Mouse (Mus musculus): ENCODE results near the gene Dtd1. TPM values are rescaled to one million over a fixed set of nuclear protein-coding genes. Genes with fewer than 3 reads are reported as not detected.
"Not testable (repeated sequence)": the region's sequence is repeated elsewhere in the genome, so short reads cannot be mapped to it uniquely, and the experiment has no call there.

Gene Dtd1
- 33.6 and 38.3 TPM in 2 replicates for polyA plus RNA-seq (2014; fragmentation: Nextera tagmentation; extraction: Ambion mirVana)

DNA sequence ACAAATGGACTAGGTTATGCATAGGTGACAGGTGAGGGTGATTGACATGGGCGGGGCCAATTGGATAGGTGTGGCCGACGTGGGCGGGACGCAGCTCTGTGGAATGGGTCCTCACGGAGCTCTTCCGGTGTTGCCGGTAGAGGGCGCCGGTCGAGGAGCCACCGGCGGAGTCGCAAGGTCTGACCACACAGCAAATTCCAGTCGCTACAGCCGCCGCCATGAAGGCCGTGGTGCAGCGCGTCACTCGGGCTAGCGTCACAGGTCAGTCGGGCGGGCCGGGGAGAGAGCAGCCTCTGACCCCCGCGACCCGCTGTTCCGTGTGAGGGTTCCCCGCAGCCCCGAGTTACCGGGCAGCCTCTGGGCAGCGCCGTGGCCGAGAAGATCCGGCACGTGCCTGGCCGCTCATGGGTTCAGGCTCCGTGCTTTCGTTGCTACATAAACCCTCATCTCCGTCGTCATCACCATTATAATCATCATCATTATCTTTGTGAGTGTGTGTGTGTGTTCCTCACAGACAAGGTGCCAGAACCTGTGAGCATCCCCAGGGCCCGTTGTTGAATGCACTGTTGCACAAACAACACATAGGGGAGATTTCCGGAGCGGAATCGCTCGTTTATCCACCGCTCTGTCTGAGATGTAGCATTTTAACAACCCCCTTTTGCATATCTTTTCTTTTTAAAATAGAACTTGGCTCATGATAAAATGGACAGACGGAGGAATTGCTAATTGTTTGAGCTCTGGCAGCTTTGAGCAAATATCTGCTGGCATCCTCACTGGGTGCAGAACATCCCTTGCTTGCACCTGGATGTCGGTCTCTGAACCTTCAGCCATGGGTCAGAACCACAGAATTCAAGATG, at the start of gene Dtd1:
Gene Dtd1 (plus strand): TSS at position 67 of the 857 bp plus-strand sequence.
- H3K27me3 ChIP-seq (ENCODE audit: control insufficient read depth, insufficient read depth, low read length), result no peaks in the 10 kb centered on the region
- no peaks in the 10 kb centered on the region for H3K36me3 ChIP-seq (ENCODE audit: control insufficient read depth, insufficient read depth, low read length)
- peak within 1 kb of the TSS; percentile 50 for H3K4me3 ChIP-seq (ENCODE audit: low read depth, low read length)
- H3K27ac ChIP-seq (ENCODE audit: low read depth, low read length), result no peak within 1 kb of the TSS
- DNase-seq (ENCODE audit: low spot score) (peak; percentile 88), ATAC-seq (ENCODE audit: low FRiP score) (peak; percentile 95)
- WGBS, result 2% methylated on average over 48 of the region's 50 CpGs
- H3K4me2 ChIP-seq (replicated peaks; ENCODE audit: low read depth, low read length), result peak within 1 kb of the TSS; percentile 52
- no peaks in the 10 kb centered on the region for H3K4me1 ChIP-seq (replicated peaks; ENCODE audit: control insufficient read depth, insufficient read depth, low read length)
- H3K9ac ChIP-seq (ENCODE audit: low read depth, low read length), result peak within 1 kb of the TSS; percentile 74
- no peaks in the 10 kb centered on the region for H3K9me3 ChIP-seq (ENCODE audit: control insufficient read depth, low read length)

DNA sequence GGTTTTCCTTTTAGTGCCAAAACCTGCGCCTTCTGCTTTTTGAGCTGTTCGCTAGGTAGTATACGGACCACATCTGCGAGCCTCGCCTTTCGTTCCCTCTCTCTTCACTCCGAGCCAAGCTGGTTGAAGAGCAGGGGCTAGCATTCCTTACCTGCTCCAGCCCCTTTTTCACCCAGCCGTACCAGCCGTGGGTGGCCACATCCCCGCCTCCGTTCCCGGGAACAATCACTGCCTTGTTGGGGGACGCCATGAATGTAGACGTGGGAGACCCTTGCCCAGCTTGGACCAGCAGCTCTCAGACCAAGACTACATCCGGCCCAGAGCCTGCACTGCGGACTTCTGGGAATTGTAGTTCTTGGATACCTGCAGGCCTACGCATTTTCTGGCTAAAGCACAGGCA, 49.2 kb upstream of the Dtd1 start, which contains the start of gene Rbbp9:
Gene Rbbp9 (minus strand): TSS at position 341 of the 400 bp plus-strand sequence.
- peak; percentile 99 for ATAC-seq (ENCODE audit: low FRiP score)
- peak within 1 kb of the TSS; percentile 43; the same call in 1 of the 2 replicates for H3K27ac ChIP-seq (ENCODE audit: low read depth, low read length)
- WGBS, result under 1% methylated on average over 17 of the region's 17 CpGs

DNA sequence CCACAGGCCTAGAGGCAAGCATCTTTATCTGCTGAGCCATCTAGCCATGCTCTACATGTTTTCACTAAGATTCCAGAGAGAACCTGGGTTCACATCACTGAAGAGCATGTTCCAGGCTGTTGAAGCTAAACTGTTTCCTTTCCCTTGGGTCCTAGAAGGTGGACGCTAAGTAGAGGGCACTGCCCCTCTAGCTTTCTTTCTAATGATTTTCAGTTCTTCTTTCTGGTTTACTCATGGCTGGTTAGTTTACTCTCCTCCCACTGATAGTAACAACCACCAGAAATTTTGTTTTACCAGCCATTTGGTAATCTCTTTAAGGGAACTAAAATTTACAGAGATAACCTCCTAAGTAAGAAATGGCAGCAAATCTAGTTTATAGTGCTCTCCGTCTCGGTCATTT, 45.8 kb upstream of the Dtd1 start:
- Histone ChIP-seq H3K4me3 (ENCODE audit: low read depth, low read length) (no peak overlapping the region), H3K36me3 (ENCODE audit: control insufficient read depth, insufficient read depth, low read length) (no peaks in the 10 kb centered on the region), H3K27ac (ENCODE audit: low read depth, low read length) (no peak overlapping the region), H3K27me3 (ENCODE audit: control insufficient read depth, insufficient read depth, low read length) (no peaks in the 10 kb centered on the region), H3K4me2 (replicated peaks; ENCODE audit: low read depth, low read length) (no peak overlapping the region), H3K9me3 (ENCODE audit: control insufficient read depth, low read length) (no peaks in the 10 kb centered on the region), H3K4me1 (replicated peaks; ENCODE audit: control insufficient read depth, insufficient read depth, low read length) (no peaks in the 10 kb centered on the region), H3K9ac (ENCODE audit: low read depth, low read length) (no peak overlapping the region)
- DNase-seq (ENCODE audit: low spot score) (no peak), ATAC-seq (ENCODE audit: low FRiP score) (no peak)
- 88% methylated on average over 3 of the region's 3 CpGs for WGBS

More for the DNA sequence above, 49.2 kb upstream of the Dtd1 start, which contains the start of gene Rbbp9:
- Histone ChIP-seq H3K4me2 (replicated peaks; ENCODE audit: low read depth, low read length) (peak within 1 kb of the TSS; percentile 40), H3K27me3 (ENCODE audit: control insufficient read depth, insufficient read depth, low read length) (no peaks in the 10 kb centered on the region), H3K9ac (ENCODE audit: low read depth, low read length) (peak within 1 kb of the TSS; percentile 72), H3K4me1 (replicated peaks; ENCODE audit: control insufficient read depth, insufficient read depth, low read length) (no peaks in the 10 kb centered on the region), H3K36me3 (ENCODE audit: control insufficient read depth, insufficient read depth, low read length) (no peaks in the 10 kb centered on the region), H3K4me3 (ENCODE audit: low read depth, low read length) (peak within 1 kb of the TSS; percentile 54), H3K9me3 (ENCODE audit: control insufficient read depth, low read length) (no peaks in the 10 kb centered on the region)
- peak; percentile 83 for DNase-seq (ENCODE audit: low spot score)

DNA sequence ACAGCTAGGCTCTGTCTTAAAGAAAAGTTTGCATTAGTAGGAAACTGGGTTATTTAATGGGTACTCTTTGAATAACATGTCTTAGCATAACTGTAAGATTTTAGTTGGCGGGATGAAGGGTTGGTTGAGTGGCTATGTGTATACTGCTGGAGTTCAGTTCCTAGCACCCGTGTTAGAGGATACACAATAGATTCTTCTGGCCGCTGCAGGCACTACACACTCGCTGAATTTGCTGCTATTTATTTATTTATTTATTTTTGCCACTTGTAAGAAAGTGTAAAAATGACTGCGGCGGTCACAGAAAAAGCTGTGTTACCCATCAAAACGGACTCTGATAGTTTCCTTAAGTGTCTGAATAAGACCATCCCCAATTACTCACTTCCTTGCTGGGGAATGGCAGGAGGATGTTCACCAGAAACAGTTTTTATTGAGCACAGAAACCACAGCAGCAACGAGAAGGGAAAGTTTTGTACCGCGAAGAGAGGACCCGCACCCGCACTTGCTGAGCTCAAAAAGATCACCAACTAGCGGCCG, 44.3 kb upstream of the Dtd1 start:
- no peak; the same call in 1 of the 2 replicates for ATAC-seq (ENCODE audit: low FRiP score)
- WGBS, result 4% methylated on average over 14 of the region's 14 CpGs
- Histone ChIP-seq H3K9me3 (ENCODE audit: control insufficient read depth, low read length) (no peaks in the 10 kb centered on the region), H3K27me3 (ENCODE audit: control insufficient read depth, insufficient read depth, low read length) (no peaks in the 10 kb centered on the region), H3K4me2 (replicated peaks; ENCODE audit: low read depth, low read length) (peak overlapping the region; percentile 44), H3K9ac (ENCODE audit: low read depth, low read length) (peak overlapping the region; percentile 65), H3K27ac (ENCODE audit: low read depth, low read length) (peak overlapping the region; percentile 70), H3K4me3 (ENCODE audit: low read depth, low read length) (peak overlapping the region; percentile 52), H3K36me3 (ENCODE audit: control insufficient read depth, insufficient read depth, low read length) (no peaks in the 10 kb centered on the region), H3K4me1 (replicated peaks; ENCODE audit: control insufficient read depth, insufficient read depth, low read length) (no peaks in the 10 kb centered on the region)
- no peak for DNase-seq (ENCODE audit: low spot score)

DNA sequence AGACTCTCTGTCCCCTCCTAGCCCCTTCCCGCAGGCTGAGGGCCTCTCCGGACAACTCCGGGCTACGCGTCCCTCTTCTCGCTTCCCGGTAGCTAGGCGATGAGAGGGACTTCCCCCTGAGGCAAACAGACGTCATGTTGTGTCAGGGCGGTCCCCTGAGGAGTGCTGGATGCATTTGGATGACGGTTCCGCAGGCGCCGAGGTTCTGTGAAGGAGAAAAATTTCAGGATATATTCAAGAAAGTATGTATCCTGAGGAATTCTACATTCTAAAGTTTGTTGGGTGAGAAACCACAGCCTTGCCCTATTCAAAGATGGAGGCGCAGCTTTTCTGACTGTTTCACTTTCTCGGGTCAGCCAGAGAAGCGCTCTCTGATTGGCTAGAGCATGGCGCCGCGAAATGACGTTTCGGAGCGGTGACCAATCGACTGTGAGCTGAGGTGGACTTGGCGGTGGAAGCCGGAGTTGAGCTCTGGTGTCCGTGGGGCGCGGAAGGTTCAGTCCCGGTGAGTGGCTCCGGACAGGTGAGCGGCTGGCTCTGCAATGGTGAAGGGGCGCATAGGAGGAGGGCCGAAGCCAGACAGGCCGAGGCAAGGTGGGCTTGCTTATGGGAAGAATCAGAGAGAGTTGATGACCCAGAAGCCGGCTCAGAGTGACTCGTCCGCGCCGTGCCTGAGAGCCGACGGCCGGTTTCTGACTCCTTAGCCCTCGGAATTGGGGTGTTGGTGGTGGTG, 43.7 kb upstream of the Dtd1 start, which contains the start of gene Sec23b:
Gene Sec23b (plus strand): TSS at position 410 of the 733 bp plus-strand sequence.
- under 1% methylated on average over 44 of the region's 44 CpGs for WGBS

DNA sequence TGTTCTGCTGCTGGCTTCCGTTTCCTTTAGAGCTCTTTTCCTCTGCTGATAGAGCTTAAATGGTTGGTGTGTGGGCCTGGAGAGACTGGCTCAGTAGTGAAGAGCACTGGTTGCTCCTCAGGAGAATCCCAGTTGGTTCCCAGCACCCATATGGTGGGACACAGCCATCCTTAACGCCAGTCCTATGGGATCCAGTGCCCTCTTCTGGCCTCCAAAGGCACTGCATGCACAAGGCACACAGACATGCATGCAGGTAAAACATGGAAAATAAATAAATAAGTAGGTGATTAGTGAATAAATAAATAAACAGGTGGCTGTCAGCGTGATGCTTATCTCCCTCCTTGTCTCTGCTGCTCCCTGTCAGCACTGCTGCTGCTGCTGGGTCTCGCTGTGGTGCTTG, 11.0 kb upstream of the Dtd1 start:
- H3K9me3 ChIP-seq (ENCODE audit: control insufficient read depth, low read length), result no peaks in the 10 kb centered on the region
- H3K36me3 ChIP-seq (ENCODE audit: control insufficient read depth, insufficient read depth, low read length), result peaks cover 14% of the 10 kb centered on the region; the same call in 1 of the 2 replicates
- 83% methylated on average over 4 of the region's 4 CpGs for WGBS
- ATAC-seq (ENCODE audit: low FRiP score) (no peak), DNase-seq (ENCODE audit: low spot score) (no peak)
- no peak overlapping the region for H3K9ac ChIP-seq (ENCODE audit: low read depth, low read length)
- no peaks in the 10 kb centered on the region for H3K27me3 ChIP-seq (ENCODE audit: control insufficient read depth, insufficient read depth, low read length)
- no peak overlapping the region for H3K4me3 ChIP-seq (ENCODE audit: low read depth, low read length)
- no peak overlapping the region for H3K4me2 ChIP-seq (replicated peaks; ENCODE audit: low read depth, low read length)
- no peaks in the 10 kb centered on the region for H3K4me1 ChIP-seq (replicated peaks; ENCODE audit: control insufficient read depth, insufficient read depth, low read length)
- no peak overlapping the region for H3K27ac ChIP-seq (ENCODE audit: low read depth, low read length)

More for the DNA sequence above, 43.7 kb upstream of the Dtd1 start, which contains the start of gene Sec23b:
- H3K9me3 ChIP-seq (ENCODE audit: control insufficient read depth, low read length), result no peaks in the 10 kb centered on the region
- H3K27me3 ChIP-seq (ENCODE audit: control insufficient read depth, insufficient read depth, low read length), result no peaks in the 10 kb centered on the region
- peak within 1 kb of the TSS; percentile 65 for H3K9ac ChIP-seq (ENCODE audit: low read depth, low read length)
- ATAC-seq (ENCODE audit: low FRiP score), result peak; percentile 99
- peak within 1 kb of the TSS; percentile 70 for H3K27ac ChIP-seq (ENCODE audit: low read depth, low read length)
- peak within 1 kb of the TSS; percentile 55 for H3K4me2 ChIP-seq (replicated peaks; ENCODE audit: low read depth, low read length)
- H3K4me1 ChIP-seq (replicated peaks; ENCODE audit: control insufficient read depth, insufficient read depth, low read length), result no peaks in the 10 kb centered on the region
- no peaks in the 10 kb centered on the region for H3K36me3 ChIP-seq (ENCODE audit: control insufficient read depth, insufficient read depth, low read length)
- peak within 1 kb of the TSS; percentile 52 for H3K4me3 ChIP-seq (ENCODE audit: low read depth, low read length)
- peak; percentile 95 for DNase-seq (ENCODE audit: low spot score)

DNA sequence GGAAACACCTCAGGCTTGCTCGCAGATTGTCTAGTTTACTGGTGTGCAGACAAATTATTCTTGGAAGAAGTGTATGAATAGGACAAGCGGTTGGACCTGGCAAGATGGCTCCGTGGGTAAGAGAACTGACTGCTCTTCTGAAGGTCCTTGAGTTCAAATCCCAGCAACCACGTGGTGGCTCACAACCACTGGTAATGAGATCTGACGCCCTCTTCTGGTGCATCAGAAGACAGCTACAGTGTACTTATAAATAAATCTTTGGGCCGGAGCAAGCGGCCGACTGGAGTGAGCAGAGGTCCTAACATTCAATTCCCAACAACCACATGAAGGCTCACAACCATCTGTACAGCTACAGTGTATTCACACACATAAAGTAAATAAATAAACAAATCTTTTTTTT, 6.7 kb upstream of the Dtd1 start:
- DNase-seq (ENCODE audit: low spot score); H3K4me1 ChIP-seq (replicated peaks; ENCODE audit: control insufficient read depth, insufficient read depth, low read length); H3K4me2 ChIP-seq (replicated peaks; ENCODE audit: low read depth, low read length); H3K27ac ChIP-seq (ENCODE audit: low read depth, low read length); H3K27me3 ChIP-seq (ENCODE audit: control insufficient read depth, insufficient read depth, low read length); H3K9ac ChIP-seq (ENCODE audit: low read depth, low read length); H3K4me3 ChIP-seq (ENCODE audit: low read depth, low read length); H3K9me3 ChIP-seq (ENCODE audit: control insufficient read depth, low read length); H3K36me3 ChIP-seq (ENCODE audit: control insufficient read depth, insufficient read depth, low read length); ATAC-seq (ENCODE audit: low FRiP score): not testable (repeated sequence)
- WGBS, result 68% methylated on average over 8 of the region's 8 CpGs

DNA sequence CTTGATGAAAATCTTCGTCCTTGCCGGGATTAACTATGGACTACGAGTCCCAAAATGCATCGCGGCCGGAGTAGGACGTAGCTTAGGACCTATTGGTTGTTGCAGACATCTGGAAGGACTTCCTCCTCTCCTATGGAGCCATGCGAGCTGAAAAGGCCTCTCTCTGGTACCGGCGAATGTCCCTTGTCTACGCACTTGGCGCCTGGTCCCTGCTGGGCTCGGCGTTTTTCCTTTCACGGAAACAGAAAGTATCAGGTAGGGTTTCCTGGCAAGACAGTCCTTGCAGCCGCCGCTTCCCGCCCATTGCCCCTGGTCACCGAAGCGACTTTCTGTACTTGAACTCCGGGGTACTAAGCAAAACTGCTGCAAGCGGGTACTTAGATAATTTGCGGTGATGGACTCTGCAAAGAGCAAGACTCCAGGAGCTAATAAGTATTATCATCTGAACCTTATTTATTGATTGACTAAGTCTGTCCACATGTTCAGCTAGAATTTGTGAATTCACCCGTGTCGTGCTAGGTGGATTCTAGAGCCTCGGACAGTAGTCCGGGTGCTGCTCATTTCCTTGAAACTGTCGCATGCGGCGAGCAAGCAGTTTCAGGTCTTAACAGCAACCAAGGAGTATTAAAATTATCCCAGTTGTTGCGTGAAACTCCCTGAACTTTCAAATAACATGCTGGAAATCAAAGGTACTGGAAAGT, 5.6 kb upstream of the Dtd1 start, which contains the start of gene Smim26:
Gene Smim26 (plus strand): TSS at position 104 of the 701 bp plus-strand sequence.
- Histone ChIP-seq H3K4me1 (replicated peaks; ENCODE audit: control insufficient read depth, insufficient read depth, low read length) (no peaks in the 10 kb centered on the region), H3K4me3 (ENCODE audit: low read depth, low read length) (peak within 1 kb of the TSS; percentile 48), H3K36me3 (ENCODE audit: control insufficient read depth, insufficient read depth, low read length) (no peaks in the 10 kb centered on the region), H3K4me2 (replicated peaks; ENCODE audit: low read depth, low read length) (peak within 1 kb of the TSS; percentile 47), H3K27ac (ENCODE audit: low read depth, low read length) (no peak within 1 kb of the TSS), H3K9ac (ENCODE audit: low read depth, low read length) (peak within 1 kb of the TSS; percentile 59), H3K27me3 (ENCODE audit: control insufficient read depth, insufficient read depth, low read length) (no peaks in the 10 kb centered on the region), H3K9me3 (ENCODE audit: control insufficient read depth, low read length) (no peaks in the 10 kb centered on the region)
- DNase-seq (ENCODE audit: low spot score) (peak; percentile 85), ATAC-seq (ENCODE audit: low FRiP score) (peak; percentile 96)
- WGBS, result 2% methylated on average over 31 of the region's 31 CpGs

Measured in hindbrain, embryonic 11.5 days (tissue).